Mouse (Mus musculus) left cerebral cortex, postnatal 25 days (tissue): Measurements from ENCODE around the gene Lmo2. TPM values are rescaled to one million over a fixed set of nuclear protein-coding genes. Genes with fewer than 3 reads are reported as not detected.

ENCODE experiments used
- DNase-seq, 2 experiments: peaks; one replicate each; pipeline ENCODE4 v3.0.0; 2022; ENCODE audit warnings: low spot score in 2 of 2, mixed read lengths in 1 of 2
- intact Hi-C: fragments of 180-260 bp; cut with DNase I; formaldehyde crosslinking; loops from one replicate; pipeline ENCODE4 v1.15.1; 2025
- total RNA-seq, 2 experiments: library from RNA; stranded (reverse); gene quantifications; 2 replicates each; pipeline ENCODE4 v1.2.3; 2021

The Lmo2 gene
- total RNA-seq, 2 experiments from 2014 or later = 16.7 to 22.7 TPM

- intact Hi-C loops = no loop called here
- peak; percentile 78 to 82 for DNase-seq
These were observed 69.8 kb downstream of the Lmo2 start, which contains the start of gene Fbxo3 for GRCm38 (mm10) chr2:104027458-104028138. Fbxo3 (plus strand) TSS chr2:104027721.

GRCm38 (mm10) chr2:104028139-104028723, 70.4 kb downstream of the Lmo2 start, which contains the start of gene 4931422A03Rik:
4931422A03Rik (minus strand) TSS chr2:104028361.
- peak; percentile 16 to 17 for DNase-seq
- intact Hi-C loops = no loop called here

GRCm38 (mm10) chr2:104029074-104029473, 71.3 kb downstream of the Lmo2 start:
- intact Hi-C loops = no loop called here
- no peak for DNase-seq

- intact Hi-C loops = loop anchor here (10.0 kb wide), 3 partner anchors 94 to 554 kb away; partner anchors contain the start of gene A930018P22Rik
- no peak for DNase-seq
These were observed 72.6 kb downstream of the Lmo2 start for GRCm38 (mm10) chr2:104030381-104030780.

Other genes with a start within 250 kb of the Lmo2 start
- 10 to 100 TPM; 34.4 to 35.5 TPM for gene Nat10, start 196.7 kb upstream of the Lmo2 start, total RNA-seq
- gene Caprin1, start 160.3 kb upstream of the Lmo2 start, total RNA-seq = 100 to 1,000 TPM; 329 to 340 TPM
- 10 to 100 TPM; 59.9 to 60.0 TPM for gene Fbxo3, start 69.7 kb downstream of the Lmo2 start, total RNA-seq
- not detected for gene 4931422A03Rik, start 70.4 kb downstream of the Lmo2 start, total RNA-seq
- gene Gm10912, start 107.8 kb downstream of the Lmo2 start, total RNA-seq = under 1 TPM in 1 of 2 experiments, not detected in 1; 0.34 TPM
- gene Gm10799, start 110.6 kb downstream of the Lmo2 start, total RNA-seq = not detected
- gene Cd59b, start 111.9 kb downstream of the Lmo2 start, total RNA-seq = under 1 TPM in 1 of 2 experiments, not detected in 1; 0.78 TPM
- 1 to 10 TPM; 3.6 to 4.3 TPM for gene Cd59a, start 137.8 kb downstream of the Lmo2 start, total RNA-seq
- not detected for gene A930018P22Rik, start 164.8 kb downstream of the Lmo2 start, total RNA-seq